Mouse (Mus musculus): Measurements from ENCODE around the gene Tmem210. TPM values are rescaled to one million over a fixed set of nuclear protein-coding genes. Genes with fewer than 3 reads are reported as not detected.

The Tmem210 gene
- total and polyA plus RNA-seq, 2 experiments from 2014 or later, result not detected

DNA sequence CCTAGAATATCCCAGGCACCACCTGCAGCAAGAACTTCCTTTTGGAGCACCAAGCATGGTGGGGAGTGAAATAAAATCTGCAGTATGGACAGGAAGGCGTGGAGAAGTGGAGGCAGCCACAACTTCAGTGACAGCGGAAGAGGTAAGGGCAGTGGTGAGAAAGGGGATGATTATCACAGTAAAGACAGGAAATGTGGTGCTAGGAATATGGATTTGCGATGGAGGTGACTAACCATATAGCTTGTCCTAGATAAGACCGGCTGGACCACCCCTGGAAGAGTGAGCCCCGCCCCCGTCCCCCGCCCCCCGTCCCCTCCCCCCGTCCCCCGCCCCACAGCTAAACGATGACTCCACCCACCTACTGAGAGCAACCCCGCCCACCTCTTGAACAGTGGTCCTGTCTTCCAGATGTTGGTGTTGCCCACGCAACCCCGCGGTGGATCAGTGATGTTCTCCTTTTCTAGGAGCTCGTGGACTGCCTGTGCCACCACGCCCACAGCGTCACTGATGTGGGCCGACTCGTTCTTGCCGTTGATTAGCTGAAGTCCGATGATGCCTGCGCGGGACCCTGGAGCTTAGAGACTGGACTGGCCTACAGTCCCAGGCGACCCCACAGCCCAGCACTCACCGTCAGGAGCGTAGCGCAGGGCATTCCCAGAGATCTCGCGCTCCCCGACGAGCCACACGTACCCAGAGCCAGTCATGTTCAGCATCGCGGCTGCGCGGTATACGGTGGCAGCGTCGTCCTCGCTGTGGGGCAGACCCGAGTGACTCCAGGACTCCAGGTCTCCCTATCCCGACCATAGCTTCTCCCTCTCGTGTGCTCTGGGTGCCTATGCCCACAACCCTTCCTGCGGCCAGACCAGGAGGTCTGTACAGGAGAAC, 17.0 kb downstream of the Tmem210 start:
- WGBS, result 3% methylated on average over 45 of the region's 45 CpGs
- peak; percentile 83 for ATAC-seq

GRCm38 (mm10) chr2:25305587-25306359, 17.8 kb downstream of the Tmem210 start:
- Histone ChIP-seq H3K4me3 (ENCODE audit: low read depth, low read length) (peak overlapping the region; percentile 40), H3K27me3 (ENCODE audit: insufficient read depth, low read length) (peaks cover 8% of the 10 kb centered on the region), H3K4me2 (ENCODE audit: low read depth) (peak overlapping the region; percentile 68), H3K36me3 (ENCODE audit: insufficient read depth) (peaks cover 45% of the 10 kb centered on the region), H3K9me3 (ENCODE audit: low read length) (no peaks in the 10 kb centered on the region), H3K9ac (peak overlapping the region; percentile 49), H3K4me1 (ENCODE audit: insufficient read depth) (peaks cover 3% of the 10 kb centered on the region; the same call in 1 of the 2 replicates), H3K27ac (ENCODE audit: low read depth, low read length) (no peak overlapping the region)
- ATAC-seq, result peak; percentile 12; the same call in 1 of the 2 replicates
- no peak for TF ChIP-seq CTCF (IDR thresholded peaks at IDR 0.05; ENCODE audit: low read depth)
- DNase-seq, result no peak
- 48% methylated on average over 14 of the region's 14 CpGs for WGBS

More for the DNA sequence above, 17.0 kb downstream of the Tmem210 start:
- TF ChIP-seq CTCF (IDR thresholded peaks at IDR 0.05; ENCODE audit: low read depth), result no peak
- Histone ChIP-seq H3K9ac (peak overlapping the region; percentile 49), H3K4me2 (ENCODE audit: low read depth) (peak overlapping the region; percentile 68), H3K4me3 (ENCODE audit: low read depth, low read length) (peak overlapping the region; percentile 40), H3K9me3 (ENCODE audit: low read length) (no peaks in the 10 kb centered on the region), H3K36me3 (ENCODE audit: insufficient read depth) (peaks cover 39% of the 10 kb centered on the region), H3K27me3 (ENCODE audit: insufficient read depth, low read length) (peaks cover 2% of the 10 kb centered on the region; the same call in 1 of the 2 replicates), H3K27ac (ENCODE audit: low read depth, low read length) (0 out of 2 replicates have a peak overlapping the region, but pooled peaks have one; percentile 40), H3K4me1 (ENCODE audit: insufficient read depth) (peaks cover 3% of the 10 kb centered on the region; the same call in 1 of the 2 replicates)
- peak; percentile 79 for DNase-seq

GRCm38 (mm10) chr2:25310180-25310579, 22.2 kb downstream of the Tmem210 start:
- ATAC-seq (no peak), DNase-seq (no peak)
- Histone ChIP-seq H3K9ac (no peak overlapping the region), H3K36me3 (ENCODE audit: insufficient read depth) (peaks cover 67% of the 10 kb centered on the region), H3K4me2 (ENCODE audit: low read depth) (no peak overlapping the region), H3K27ac (ENCODE audit: low read depth, low read length) (no peak overlapping the region), H3K4me3 (ENCODE audit: low read depth, low read length) (no peak overlapping the region), H3K9me3 (ENCODE audit: low read length) (no peaks in the 10 kb centered on the region), H3K4me1 (ENCODE audit: insufficient read depth) (no peaks in the 10 kb centered on the region), H3K27me3 (ENCODE audit: insufficient read depth, low read length) (peaks cover 39% of the 10 kb centered on the region)
- no peak for TF ChIP-seq CTCF (IDR thresholded peaks at IDR 0.05; ENCODE audit: low read depth)
- 57% methylated on average over 10 of the region's 10 CpGs for WGBS

DNA sequence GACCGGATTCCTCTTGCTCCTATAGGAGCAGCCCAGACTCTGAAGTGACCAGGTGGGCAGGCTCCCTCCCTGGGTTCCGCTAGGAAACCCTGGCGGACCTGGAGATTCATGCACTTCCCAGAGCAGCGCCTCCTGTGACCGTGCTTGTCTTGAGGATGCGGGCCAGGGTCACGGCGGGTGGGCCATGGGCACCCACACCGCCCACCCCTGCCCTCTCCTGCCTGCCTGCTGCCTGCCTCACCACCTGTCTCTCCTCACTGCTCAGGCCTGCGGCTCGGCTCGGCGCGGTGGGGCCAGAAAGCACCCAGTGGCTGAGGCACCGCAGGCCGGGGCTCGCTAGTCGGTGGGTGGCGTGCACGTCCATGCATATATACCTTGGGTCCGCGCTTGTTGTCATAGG, 23.0 kb downstream of the Tmem210 start:
- no peak overlapping the region for H3K4me3 ChIP-seq (ENCODE audit: low read depth, low read length)
- H3K27me3 ChIP-seq (ENCODE audit: insufficient read depth, low read length), result peaks cover 39% of the 10 kb centered on the region
- no peak overlapping the region for H3K27ac ChIP-seq (ENCODE audit: low read depth, low read length)
- H3K9me3 ChIP-seq (ENCODE audit: low read length), result no peaks in the 10 kb centered on the region
- H3K4me2 ChIP-seq (ENCODE audit: low read depth), result no peak overlapping the region
- no peak for TF ChIP-seq CTCF (IDR thresholded peaks at IDR 0.05; ENCODE audit: low read depth)
- H3K36me3 ChIP-seq (ENCODE audit: insufficient read depth), result peaks cover 67% of the 10 kb centered on the region
- 11% methylated on average over 22 of the region's 22 CpGs for WGBS
- no peak for ATAC-seq
- no peaks in the 10 kb centered on the region for H3K4me1 ChIP-seq (ENCODE audit: insufficient read depth)
- no peak for DNase-seq
- H3K9ac ChIP-seq, result no peak overlapping the region

GRCm38 (mm10) chr2:25311491-25311891, 23.5 kb downstream of the Tmem210 start:
- no peaks in the 10 kb centered on the region for H3K9me3 ChIP-seq (ENCODE audit: low read length)
- no peak overlapping the region for H3K4me3 ChIP-seq (ENCODE audit: low read depth, low read length)
- no peak for TF ChIP-seq CTCF (IDR thresholded peaks at IDR 0.05; ENCODE audit: low read depth)
- no peak overlapping the region for H3K27ac ChIP-seq (ENCODE audit: low read depth, low read length)
- H3K9ac ChIP-seq, result no peak overlapping the region
- no peak for DNase-seq
- 15% methylated on average over 11 of the region's 11 CpGs for WGBS
- peaks cover 39% of the 10 kb centered on the region for H3K27me3 ChIP-seq (ENCODE audit: insufficient read depth, low read length)
- peaks cover 67% of the 10 kb centered on the region for H3K36me3 ChIP-seq (ENCODE audit: insufficient read depth)
- ATAC-seq, result no peak
- no peak overlapping the region for H3K4me2 ChIP-seq (ENCODE audit: low read depth)
- no peaks in the 10 kb centered on the region for H3K4me1 ChIP-seq (ENCODE audit: insufficient read depth)

- 8% methylated on average over 31 of the region's 31 CpGs for WGBS
- Histone ChIP-seq H3K4me3 (ENCODE audit: low read depth, low read length) (peak overlapping the region; percentile 70), H3K27ac (ENCODE audit: low read depth, low read length) (peak overlapping the region; percentile 89), H3K9me3 (ENCODE audit: low read length) (no peaks in the 10 kb centered on the region), H3K4me1 (ENCODE audit: insufficient read depth) (peaks cover 7% of the 10 kb centered on the region), H3K9ac (peak overlapping the region; percentile 82), H3K36me3 (ENCODE audit: insufficient read depth) (peaks cover 13% of the 10 kb centered on the region), H3K27me3 (ENCODE audit: insufficient read depth, low read length) (peaks cover 15% of the 10 kb centered on the region), H3K4me2 (ENCODE audit: low read depth) (peak overlapping the region; percentile 74)
- TF ChIP-seq CTCF (IDR thresholded peaks at IDR 0.05; ENCODE audit: low read depth), result no peak
- DNase-seq (peak; percentile 66), ATAC-seq (peak; percentile 72)
Observed at GRCm38 (mm10) chr2:25318119-25318966, 30.4 kb downstream of the Tmem210 start.

All from forebrain, postnatal 0 days (tissue).